Mouse (Mus musculus) megakaryocyte-erythroid progenitor cell, adult 5 weeks (primary cell): ENCODE measurements around the gene Hmga1b. TPM values are rescaled to one million over a fixed set of nuclear protein-coding genes. Genes with fewer than 3 reads are reported as not detected.

Experiments used
- polyA plus RNA-seq: library from polyadenylated mRNA; stranded (reverse); fragments of >175 nt; gene quantifications from 2 replicates; pipeline ENCODE4 v1.2.3, GENCODE M21; 2012

Hmga1b gene
- polyA plus RNA-seq = 38.6 and 45.6 TPM in 2 replicates

GRCm38 (mm10) chr11:120762672-120763041 is at the start of gene Hmga1b:
Gene Hmga1b, plus strand, starts transcription at chr11:120762794.

DNA sequence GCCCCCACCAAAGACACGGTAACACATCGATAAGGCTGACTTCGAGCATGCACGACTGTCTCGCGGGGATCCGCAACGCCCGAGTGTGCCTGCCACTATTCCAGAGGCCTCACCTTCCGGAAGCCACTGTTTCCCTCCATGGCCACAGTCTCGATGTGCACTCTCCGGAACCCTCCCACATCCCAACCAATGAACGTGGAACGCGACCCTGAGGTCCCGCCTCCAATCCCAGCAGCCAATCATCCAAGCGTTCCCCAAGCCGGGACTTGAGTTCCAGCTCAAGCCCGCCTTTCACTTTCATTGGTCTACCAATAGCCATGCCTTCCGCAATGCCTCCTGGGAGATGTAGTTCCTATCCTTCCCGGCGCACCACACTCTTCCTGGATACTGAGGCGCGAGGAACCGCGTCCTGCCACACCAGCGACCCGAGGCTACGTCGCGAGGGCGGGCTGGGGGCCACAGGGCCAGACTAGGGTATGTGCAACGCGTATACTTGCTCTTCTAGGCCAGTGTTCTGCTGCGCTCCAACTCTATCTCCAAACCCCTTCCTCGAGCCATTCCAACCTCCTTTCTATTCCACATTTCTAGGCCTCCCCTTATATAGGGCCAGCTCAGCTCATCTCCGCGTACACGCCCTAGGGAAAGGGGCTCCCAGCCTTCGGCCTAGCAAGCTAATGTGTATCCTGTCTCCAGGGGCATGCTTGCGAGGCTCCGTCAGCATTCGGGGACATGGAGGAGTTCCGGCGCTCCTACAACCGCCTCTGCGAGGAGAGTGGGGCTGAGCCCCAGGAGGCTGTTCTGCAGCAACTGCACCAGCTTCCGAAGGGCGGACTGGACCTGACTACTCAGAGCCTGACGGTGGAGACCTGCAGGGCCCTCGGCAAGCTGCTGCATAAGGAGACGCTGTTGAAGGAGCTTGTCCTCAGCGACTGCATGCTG is 48.7 kb upstream of the Hmga1b start, which contains the start of the genes Cenpx and Lrrc45:
Cenpx (minus strand) TSS at position 159 of the 939 bp plus-strand sequence.
Lrrc45 (plus strand) TSS at position 346 of the 939 bp plus-strand sequence.

DNA sequence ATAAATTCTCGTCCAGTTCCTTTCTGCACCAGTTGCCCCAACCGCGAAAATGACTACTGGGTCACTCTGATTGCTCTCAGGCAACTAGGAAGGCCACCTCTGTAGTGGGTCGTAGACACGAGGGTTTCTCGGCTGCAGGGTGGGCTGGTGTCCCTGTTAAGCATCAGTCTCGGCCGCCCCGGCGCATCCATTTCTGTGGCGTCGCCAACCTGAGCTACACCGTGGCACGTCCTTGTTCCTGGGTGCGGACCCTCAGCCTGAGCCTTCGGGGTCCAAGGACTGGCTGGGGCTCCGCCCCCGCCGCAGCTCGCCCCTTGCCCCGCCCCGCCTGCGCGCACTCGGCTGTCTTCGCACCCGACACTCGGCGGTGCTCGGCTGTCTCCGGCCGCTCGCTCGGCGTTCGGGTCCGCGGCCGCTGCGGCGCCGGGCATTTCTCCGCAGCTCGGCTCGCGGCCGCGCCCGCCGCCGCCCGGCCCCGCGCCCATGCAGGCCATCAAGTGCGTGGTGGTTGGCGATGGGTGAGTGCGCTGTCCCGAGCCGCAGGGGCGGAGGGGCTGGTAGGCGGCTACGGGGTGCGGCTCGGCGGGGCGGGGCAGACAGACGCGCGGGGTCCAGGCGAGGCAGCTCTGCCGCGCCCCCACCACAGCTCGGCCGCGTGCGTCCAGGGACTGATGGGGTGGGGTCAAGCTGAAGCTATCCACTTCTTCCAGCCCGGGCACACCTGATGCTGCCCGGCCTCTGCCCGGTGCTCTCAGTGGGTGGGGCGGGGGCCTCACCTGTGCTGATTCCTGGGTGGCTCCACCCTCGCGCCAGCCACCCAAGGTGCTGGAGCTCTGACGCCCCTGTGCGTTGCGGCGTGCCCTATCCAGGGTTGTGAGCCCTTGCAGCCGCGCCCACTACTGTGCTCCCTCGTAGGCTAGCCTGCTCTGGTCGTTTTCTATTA is 41.2 kb upstream of the Hmga1b start, which contains the start of gene Rac3:
Rac3 (plus strand) TSS at position 347 of the 943 bp plus-strand sequence.

GRCm38 (mm10) chr11:120727169-120727527 is 35.4 kb upstream of the Hmga1b start, which contains the start of gene Dcxr:
Gene Dcxr, minus strand, starts transcription at chr11:120727281.

GRCm38 (mm10) chr11:120731858-120732680 is 30.5 kb upstream of the Hmga1b start, which contains the start of gene Cbr2:
Gene Cbr2, minus strand, starts transcription at chr11:120732114.

DNA sequence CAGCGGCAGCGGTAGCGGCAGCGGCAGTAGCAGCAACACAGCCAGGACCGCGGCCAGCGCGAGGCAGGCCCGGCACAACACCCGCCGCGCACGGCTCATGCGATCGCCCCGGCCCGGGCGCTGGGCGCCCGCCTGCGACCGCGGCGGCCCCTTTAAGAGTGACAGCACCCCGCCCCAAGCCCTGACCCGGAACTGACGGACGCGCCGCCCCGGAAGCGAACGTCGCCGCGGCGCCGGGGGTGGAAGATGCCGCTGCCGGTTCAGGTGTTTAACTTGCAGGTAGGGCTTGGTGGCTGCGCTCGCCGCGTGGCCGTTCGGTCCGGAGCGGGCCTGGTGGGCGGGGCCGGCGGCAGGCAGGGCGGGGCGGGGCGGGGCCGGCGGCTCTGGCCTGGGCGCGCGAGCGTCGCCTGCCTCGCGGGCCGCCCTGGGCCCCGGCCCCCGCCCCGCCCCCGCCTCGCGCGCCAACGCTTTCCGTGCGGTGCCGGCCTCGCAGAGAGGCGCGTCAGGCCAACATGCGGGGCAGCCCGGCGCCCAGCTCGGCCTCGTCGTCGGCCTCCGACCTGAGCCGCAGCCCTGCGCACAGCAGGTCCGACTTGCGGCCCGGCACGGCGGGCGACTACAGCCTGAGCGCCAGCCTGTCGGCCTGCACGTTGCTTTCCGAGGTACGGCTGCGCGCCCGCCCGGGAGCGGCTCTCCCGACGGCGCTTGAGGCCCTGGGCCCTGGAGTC is 21.6 kb downstream of the Hmga1b start, which contains the start of the genes Rfng and Gps1:
Rfng (minus strand) TSS at position 144 of the 728 bp plus-strand sequence.
Gps1 (plus strand) TSS at position 209 of the 728 bp plus-strand sequence.

DNA sequence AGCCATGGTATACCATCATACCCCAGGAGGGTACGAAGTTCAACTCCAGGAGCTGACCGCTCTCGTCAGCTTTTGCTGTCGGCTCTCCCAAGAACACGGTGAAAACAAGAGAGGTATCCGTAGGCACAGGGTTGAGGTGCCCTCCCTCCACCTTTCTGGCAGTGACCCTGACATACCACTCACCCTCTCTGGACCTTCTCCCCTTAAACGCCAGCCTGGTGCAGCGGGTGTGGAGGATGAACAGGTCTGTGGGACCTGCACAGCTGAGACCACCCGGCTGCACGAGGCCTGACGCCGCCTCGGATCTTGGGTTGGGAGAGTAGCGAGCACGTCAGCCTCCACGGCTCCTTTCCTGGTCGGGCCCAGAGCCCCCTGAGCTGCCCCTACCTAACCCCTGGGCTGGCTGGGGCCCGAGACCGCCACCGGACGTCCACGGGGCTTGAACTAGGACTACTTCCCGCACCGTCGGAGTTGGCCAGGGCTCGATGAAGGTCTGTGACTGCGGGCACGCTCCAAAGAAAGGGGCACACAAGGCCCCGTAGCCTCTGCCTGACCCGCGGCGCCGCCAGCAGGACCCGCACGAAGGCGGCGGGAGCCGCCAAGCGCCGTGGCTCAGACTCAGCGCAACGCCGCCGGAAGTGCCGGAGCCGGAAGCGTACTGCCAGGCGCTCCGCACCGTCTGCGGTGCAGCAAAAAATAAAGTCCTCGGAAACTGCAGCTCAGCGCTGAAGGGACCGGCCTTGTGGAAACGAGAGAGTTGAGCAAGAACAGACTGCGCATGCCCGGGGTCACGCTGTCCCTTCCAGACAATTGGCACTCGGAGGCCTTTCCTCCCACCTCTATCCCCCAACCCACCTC is 33.4 kb downstream of the Hmga1b start, which contains the start of gene Dus1l:
Dus1l (minus strand) TSS at position 648 of the 858 bp plus-strand sequence.

Other genes starting within 250 kb of the Hmga1b start
- gene Gcgr, start 232.1 kb upstream of the Hmga1b start, polyA plus RNA-seq = not detected in 2 replicates
- 170 and 188 TPM in 2 replicates for gene Mcrip1, start 213.1 kb upstream of the Hmga1b start, polyA plus RNA-seq
- 0.24 TPM in 1 of 2 replicates, not detected in the other for gene Ppp1r27, start 211.7 kb upstream of the Hmga1b start, polyA plus RNA-seq
- gene P4hb, start 189.5 kb upstream of the Hmga1b start, polyA plus RNA-seq = 1,164 and 1,680 TPM in 2 replicates
- 1,098 and 1,284 TPM in 2 replicates for gene Arhgdia, start 181.2 kb upstream of the Hmga1b start, polyA plus RNA-seq
- 339 and 360 TPM in 2 replicates for gene Alyref, start 164.4 kb upstream of the Hmga1b start, polyA plus RNA-seq
- gene Anapc11, start 164.4 kb upstream of the Hmga1b start, polyA plus RNA-seq = 111 and 156 TPM in 2 replicates
- gene Npb, start 154.3 kb upstream of the Hmga1b start, polyA plus RNA-seq = 1.6 and 2.9 TPM in 2 replicates
- gene Pcyt2, start 144.9 kb upstream of the Hmga1b start, polyA plus RNA-seq = 93.8 and 116 TPM in 2 replicates
- gene Sirt7, start 137.6 kb upstream of the Hmga1b start, polyA plus RNA-seq = 246 and 280 TPM in 2 replicates
- 51.4 and 66.1 TPM in 2 replicates for gene Mafg, start 129.2 kb upstream of the Hmga1b start, polyA plus RNA-seq
- 1.2 and 1.5 TPM in 2 replicates for gene Pycr1, start 119.0 kb upstream of the Hmga1b start, polyA plus RNA-seq
- 0.05 TPM in 1 of 2 replicates, not detected in the other for gene Myadml2, start 114.6 kb upstream of the Hmga1b start, polyA plus RNA-seq
- gene Notum, start 101.6 kb upstream of the Hmga1b start, polyA plus RNA-seq = 0.17 and 0.18 TPM in 2 replicates
- 360 and 376 TPM in 2 replicates for gene Aspscr1, start 89.8 kb upstream of the Hmga1b start, polyA plus RNA-seq
- gene Cenpx, start 49.1 kb upstream of the Hmga1b start, polyA plus RNA-seq = 97.1 and 99.7 TPM in 2 replicates
- gene Lrrc45, start 48.9 kb upstream of the Hmga1b start, polyA plus RNA-seq = 59.1 and 87.9 TPM in 2 replicates
- 5.4 and 8.3 TPM in 2 replicates for gene Rac3, start 41.3 kb upstream of the Hmga1b start, polyA plus RNA-seq
- gene Dcxr, start 35.5 kb upstream of the Hmga1b start, polyA plus RNA-seq = 32.0 and 32.8 TPM in 2 replicates
- gene Cbr2, start 30.7 kb upstream of the Hmga1b start, polyA plus RNA-seq = not detected in 2 replicates
- gene Rfng, start 21.4 kb downstream of the Hmga1b start, polyA plus RNA-seq = 54.4 and 68.5 TPM in 2 replicates
- 52.0 and 53.8 TPM in 2 replicates for gene Gps1, start 21.5 kb downstream of the Hmga1b start, polyA plus RNA-seq
- 131 and 148 TPM in 2 replicates for gene Dus1l, start 33.6 kb downstream of the Hmga1b start, polyA plus RNA-seq
- 256 and 260 TPM in 2 replicates for gene Fasn, start 61.8 kb downstream of the Hmga1b start, polyA plus RNA-seq
- gene Ccdc57, start 170.1 kb downstream of the Hmga1b start, polyA plus RNA-seq = 5.9 and 8.1 TPM in 2 replicates
- 15.1 and 25.3 TPM in 2 replicates for gene Slc16a3, start 185.7 kb downstream of the Hmga1b start, polyA plus RNA-seq
- gene Csnk1d, start 228.5 kb downstream of the Hmga1b start, polyA plus RNA-seq = 177 and 184 TPM in 2 replicates